Mouse (Mus musculus): ENCODE results near the gene Pard3.

- TF ChIP-seq CTCF (IDR thresholded peaks at IDR 0.05; ENCODE audit: low read depth) (no peak), EP300 (optimal IDR thresholded peaks at IDR 0.05) (no peak)
Observed at GRCm38 (mm10) chr8:127543676-127544075, 480.0 kb downstream of the Pard3 start.

Measured in stomach, postnatal 0 days (tissue).